Mouse (Mus musculus) lung, embryonic 16.5 days (tissue): ENCODE results near the gene Cdnf. TPM values are rescaled to one million over a fixed set of nuclear protein-coding genes. Genes with fewer than 3 reads are reported as not detected.

ENCODE experiments used
- ATAC-seq: fragments of 200-750 bp; cut with Nextera tagmentation; 2 replicates; pipeline ENCODE4 v1.8.0; 2017; ENCODE audit warnings: low read depth, mild to moderate bottlenecking, moderate library complexity
- H3K27ac ChIP-seq: fragments of 300-500 bp; sonication (generic); 2 replicates; pipeline ENCODE4 v1.5.1; 2014; ENCODE audit warnings: mild to moderate bottlenecking, control low read depth, low read length
- H3K27me3 ChIP-seq: fragments of 300-500 bp; sonication (generic); 2 replicates; pipeline ENCODE4 v1.6.1; 2014; ENCODE audit warnings: low read depth, low read length, mixed read lengths; ENCODE audit not compliant: control insufficient read depth, insufficient read depth
- H3K36me3 ChIP-seq: fragments of 300-500 bp; sonication (generic); 2 replicates; pipeline ENCODE4 v1.6.1; 2014; ENCODE audit warnings: low read length; ENCODE audit not compliant: control insufficient read depth, insufficient read depth
- H3K4me1 ChIP-seq: fragments of 300-500 bp; sonication (generic); replicated peaks from 2 replicates; pipeline ENCODE4 v1.6.1; 2014; ENCODE audit warnings: low read length, mixed read lengths; ENCODE audit not compliant: control insufficient read depth, insufficient read depth
- H3K4me2 ChIP-seq: fragments of 300-500 bp; sonication (generic); 2 replicates; pipeline ENCODE4 v1.6.1; 2014; ENCODE audit warnings: low read depth, low read length, control low read depth
- H3K4me3 ChIP-seq: fragments of 300-500 bp; sonication (generic); 2 replicates; pipeline ENCODE4 v1.5.1; 2014; ENCODE audit warnings: mild to moderate bottlenecking, low read length, control low read depth
- H3K9ac ChIP-seq: fragments of 300-500 bp; sonication (generic); 2 replicates; pipeline ENCODE4 v1.6.1; 2014; ENCODE audit warnings: low read length, control low read depth
- H3K9me3 ChIP-seq: fragments of 300-500 bp; sonication (generic); 2 replicates; pipeline ENCODE4 v1.6.1; 2016; ENCODE audit warnings: low read length; ENCODE audit not compliant: control insufficient read depth
- WGBS: fragments of 180-500 bp; shearing (Covaris S2); extraction: QIAGEN DNeasy Blood & Tissue Kit; methylation state at CpG from one replicate; pipeline ENCODE4 v1.1.7; 2014; 5-methylcytosine and 5-hydroxymethylcytosine counted together
- polyA plus RNA-seq: library from polyadenylated mRNA; unstranded; fragments of >200 nt; fragmentation: Nextera tagmentation; extraction: Ambion mirVana; gene quantifications from 2 replicates; pipeline ENCODE4 v1.2.1, GENCODE M21; 2015

The Cdnf gene
- polyA plus RNA-seq, 1 experiment from 2014 or later: 0.18 TPM

DNA sequence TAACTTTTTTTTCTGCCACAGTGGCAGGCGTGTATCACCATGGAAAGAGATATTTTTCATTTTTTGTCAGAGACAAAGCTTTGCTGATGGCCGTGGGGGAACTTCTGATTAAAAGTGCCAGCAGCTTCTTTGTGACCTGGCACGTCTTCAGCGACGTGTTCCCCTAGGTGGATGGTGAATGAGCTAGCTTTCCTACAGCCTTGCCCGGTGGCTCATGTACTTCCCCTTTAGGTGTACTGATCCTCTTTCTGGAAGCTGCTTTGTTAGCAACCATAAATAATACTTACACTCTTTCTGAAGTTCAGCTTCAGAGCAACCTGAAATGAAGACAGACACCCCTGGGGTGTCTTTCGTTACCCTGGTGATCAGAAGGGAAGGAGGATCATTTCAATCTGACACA is 61.1 kb downstream of the Cdnf start:
- H3K4me3 ChIP-seq: no peak overlapping the region
- H3K27ac ChIP-seq: no peak overlapping the region
- ATAC-seq: no peak
- H3K4me2 ChIP-seq: no peak overlapping the region
- no peaks in the 10 kb centered on the region for H3K36me3 ChIP-seq
- WGBS: 81% methylated on average over 7 of the region's 7 CpGs
- no peak overlapping the region for H3K9ac ChIP-seq
- no peaks in the 10 kb centered on the region for H3K4me1 ChIP-seq
- H3K9me3 ChIP-seq: no peaks in the 10 kb centered on the region
- no peaks in the 10 kb centered on the region for H3K27me3 ChIP-seq

DNA sequence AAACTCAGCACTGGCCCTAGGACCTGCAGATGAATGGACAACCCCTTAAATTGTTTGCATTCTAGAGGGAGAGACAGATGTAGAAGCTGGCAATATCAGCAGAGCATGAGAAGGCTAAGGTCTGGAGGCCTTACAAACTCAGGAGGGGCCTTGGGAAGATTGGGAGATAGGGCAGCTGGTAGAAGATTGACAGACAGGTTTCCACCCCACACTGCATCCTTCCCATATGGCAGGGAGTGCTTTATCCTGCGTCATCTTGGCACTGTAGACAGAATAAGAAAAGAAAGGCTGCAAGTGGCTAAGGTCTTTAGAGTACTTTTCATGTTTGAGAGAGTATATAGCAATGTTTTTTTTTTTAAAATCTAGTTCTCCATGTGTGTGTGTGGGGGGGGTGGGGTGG is 62.3 kb downstream of the Cdnf start:
- WGBS: 80% methylated on average over 1 of the region's 1 CpGs
- H3K9me3 ChIP-seq: no peaks in the 10 kb centered on the region

More for the DNA sequence above, 62.3 kb downstream of the Cdnf start:
- Histone ChIP-seq H3K27me3 (no peaks in the 10 kb centered on the region), H3K4me2 (no peak overlapping the region), H3K27ac (no peak overlapping the region), H3K4me1 (no peaks in the 10 kb centered on the region), H3K4me3 (no peak overlapping the region), H3K36me3 (no peaks in the 10 kb centered on the region), H3K9ac (no peak overlapping the region)
- ATAC-seq: no peak

Other genes starting within 250 kb of the Cdnf start
- gene Nmt2, start 228.8 kb upstream of the Cdnf start, polyA plus RNA-seq: 38.8 and 42.5 TPM in 2 replicates
- 16.2 and 17.6 TPM in 2 replicates for gene Rpp38, start 180.4 kb upstream of the Cdnf start, polyA plus RNA-seq
- gene Acbd7, start 176.9 kb upstream of the Cdnf start, polyA plus RNA-seq: 1.3 and 2.3 TPM in 2 replicates
- not detected in 2 replicates for gene Olah, start 115.8 kb upstream of the Cdnf start, polyA plus RNA-seq
- 30.4 and 34.8 TPM in 2 replicates for gene Meig1, start 90.4 kb upstream of the Cdnf start, polyA plus RNA-seq
- gene Dclre1c, start 88.9 kb upstream of the Cdnf start, polyA plus RNA-seq: 6.6 and 7.3 TPM in 2 replicates
- 10.8 and 13.5 TPM in 2 replicates for gene Suv39h2, start 38.0 kb upstream of the Cdnf start, polyA plus RNA-seq
- 5.1 and 5.2 TPM in 2 replicates for gene Gm45902, start 240 bp upstream of the Cdnf start, polyA plus RNA-seq
- 98.6 and 107 TPM in 2 replicates for gene Hspa14, start 216 bp upstream of the Cdnf start, polyA plus RNA-seq
- 29.7 and 33.3 TPM in 2 replicates for gene Fam107b, start 57.5 kb downstream of the Cdnf start, polyA plus RNA-seq